Mouse (Mus musculus): ENCODE results near the gene Rhbdd3. TPM values are rescaled to one million over a fixed set of nuclear protein-coding genes. Genes with fewer than 3 reads are reported as not detected.

Rhbdd3 gene
- 10 to 100 TPM; 19.3 to 24.1 TPM for total RNA-seq (2021)
- long read RNA-seq, experiment 1, transcript Rhbdd3-202 (9 exons, 2,333 nt) = major isoform, 25 of 53 reads
- long read RNA-seq, experiment 1, partial matches to known transcripts = 16 of 53 reads
- long read RNA-seq, experiment 1, other reads (novel, unspliced or antisense) = 10 of 53 reads
- long read RNA-seq, experiment 2, transcript Rhbdd3-202 (9 exons, 2,333 nt) = major isoform, 20 of 50 reads
- long read RNA-seq, experiment 2, partial matches to known transcripts = 10 of 50 reads
- long read RNA-seq, experiment 2, other reads (novel, unspliced or antisense) = 16 of 50 reads

GRCm38 (mm10) chr11:5098736-5099542 lies at the start of gene Rhbdd3, which contains the start of gene Ewsr1:
Rhbdd3 (plus strand) TSS chr11:5098926.
Ewsr1 (minus strand) TSS chr11:5099266.
- peak; percentile 96 for DNase-seq

DNA sequence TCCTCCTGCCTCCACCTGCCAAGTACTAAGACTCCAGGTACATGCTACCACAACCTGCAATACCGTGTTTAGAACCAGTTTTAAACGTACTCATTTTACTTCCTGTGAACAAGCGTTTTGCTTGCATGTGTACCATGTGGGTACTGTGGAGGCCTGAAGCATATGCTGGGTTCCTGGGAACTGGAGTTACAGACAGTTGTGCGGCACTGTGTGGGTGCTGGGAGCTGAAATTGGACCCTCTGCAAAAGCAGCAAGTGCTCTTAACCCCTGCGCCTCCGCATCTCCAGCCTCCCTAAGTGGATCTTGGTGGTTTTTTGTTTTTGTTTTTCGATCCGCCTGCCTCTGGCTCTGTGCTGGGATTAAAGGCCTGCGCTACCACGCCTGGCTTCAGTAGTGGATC lies 47.1 kb upstream of the Rhbdd3 start:
- no peak for DNase-seq

DNA sequence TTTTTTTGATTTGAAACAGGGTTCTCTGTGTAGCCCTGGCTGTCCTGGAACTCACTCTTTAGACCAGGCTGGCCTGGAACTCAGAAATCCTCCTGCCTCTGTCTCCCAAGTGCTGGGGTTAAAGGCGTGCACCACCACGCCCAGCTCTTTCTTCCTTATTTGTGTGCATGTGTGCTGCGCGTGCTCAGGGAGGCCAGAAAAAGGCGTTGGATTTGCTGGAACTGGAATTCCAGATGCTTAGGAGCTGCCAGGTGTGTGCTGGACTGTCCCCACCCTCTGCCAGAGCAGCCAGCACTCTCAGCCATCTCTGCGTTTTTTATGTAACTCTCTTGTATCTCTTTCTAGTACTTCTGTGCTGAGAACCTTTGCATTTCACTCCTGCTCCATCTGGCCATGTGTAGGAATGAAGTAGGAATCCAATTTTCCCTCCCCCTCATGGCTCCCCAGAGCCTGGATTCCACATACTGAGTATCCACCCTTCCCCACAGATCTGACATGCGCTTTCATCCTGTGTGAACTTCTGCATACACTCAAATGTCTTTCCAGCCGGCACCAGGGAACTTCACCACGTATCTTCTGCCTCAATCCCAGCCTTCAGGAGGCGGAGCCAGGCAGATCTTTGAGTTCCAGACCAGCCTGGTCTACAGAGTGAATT lies 46.4 kb upstream of the Rhbdd3 start:
- DNase-seq = no peak

GRCm38 (mm10) chr11:5054151-5054550 lies 44.6 kb upstream of the Rhbdd3 start:
- no peak for DNase-seq

GRCm38 (mm10) chr11:5054874-5055273 lies 43.9 kb upstream of the Rhbdd3 start:
- no peak for DNase-seq

DNA sequence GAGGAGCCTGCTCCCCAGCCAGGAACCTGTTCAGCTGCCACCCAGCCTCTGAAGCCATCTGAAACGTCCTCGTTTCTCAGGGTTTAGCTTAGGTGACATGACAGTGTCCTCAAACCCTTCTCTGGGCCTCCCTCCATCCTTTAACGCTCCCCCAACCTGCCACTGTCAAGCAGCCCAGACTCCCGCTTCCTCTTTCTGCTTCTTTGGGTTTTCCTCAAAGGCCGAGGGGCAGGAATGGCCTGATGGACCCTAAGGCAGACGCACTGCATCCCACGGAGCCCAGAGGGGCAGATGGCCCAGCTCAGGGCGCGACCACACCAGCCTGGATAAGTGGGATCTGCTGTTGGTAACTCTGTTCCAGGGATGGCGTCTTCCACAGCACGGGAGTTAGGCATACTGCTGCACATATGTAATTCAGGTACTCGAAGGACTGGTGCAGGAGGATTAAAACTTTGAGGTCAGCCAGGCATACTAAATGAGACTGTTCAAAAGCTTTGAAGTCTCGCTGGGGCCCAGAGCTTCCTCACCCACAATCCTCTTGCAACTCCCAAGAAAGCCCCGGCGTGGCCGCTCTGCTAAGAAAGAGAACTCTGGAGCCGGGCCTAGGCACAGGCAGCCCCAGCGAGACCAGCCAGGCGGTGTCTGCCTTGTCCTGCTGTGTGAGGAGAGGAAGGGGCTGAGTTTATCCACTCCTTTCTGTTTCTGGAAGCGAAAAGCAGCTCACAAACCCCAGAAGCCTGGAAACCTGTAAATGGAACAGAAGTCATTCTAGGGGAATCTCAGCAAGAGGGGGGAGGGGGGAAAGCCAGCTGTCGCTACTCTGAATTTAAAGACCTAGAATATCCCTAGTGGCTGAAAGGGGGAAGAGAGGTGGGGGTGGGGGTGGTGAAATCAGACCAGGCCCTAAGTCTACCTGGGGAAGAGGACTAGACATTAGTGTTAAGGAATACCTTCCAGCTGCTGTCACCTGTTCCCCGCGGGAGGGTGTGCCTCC lies 42.5 kb upstream of the Rhbdd3 start:
- DNase-seq = no peak

GRCm38 (mm10) chr11:5057064-5057463 lies 41.7 kb upstream of the Rhbdd3 start:
- DNase-seq = no peak

GRCm38 (mm10) chr11:5057541-5057855 lies 41.2 kb upstream of the Rhbdd3 start:
- DNase-seq = no peak

DNA sequence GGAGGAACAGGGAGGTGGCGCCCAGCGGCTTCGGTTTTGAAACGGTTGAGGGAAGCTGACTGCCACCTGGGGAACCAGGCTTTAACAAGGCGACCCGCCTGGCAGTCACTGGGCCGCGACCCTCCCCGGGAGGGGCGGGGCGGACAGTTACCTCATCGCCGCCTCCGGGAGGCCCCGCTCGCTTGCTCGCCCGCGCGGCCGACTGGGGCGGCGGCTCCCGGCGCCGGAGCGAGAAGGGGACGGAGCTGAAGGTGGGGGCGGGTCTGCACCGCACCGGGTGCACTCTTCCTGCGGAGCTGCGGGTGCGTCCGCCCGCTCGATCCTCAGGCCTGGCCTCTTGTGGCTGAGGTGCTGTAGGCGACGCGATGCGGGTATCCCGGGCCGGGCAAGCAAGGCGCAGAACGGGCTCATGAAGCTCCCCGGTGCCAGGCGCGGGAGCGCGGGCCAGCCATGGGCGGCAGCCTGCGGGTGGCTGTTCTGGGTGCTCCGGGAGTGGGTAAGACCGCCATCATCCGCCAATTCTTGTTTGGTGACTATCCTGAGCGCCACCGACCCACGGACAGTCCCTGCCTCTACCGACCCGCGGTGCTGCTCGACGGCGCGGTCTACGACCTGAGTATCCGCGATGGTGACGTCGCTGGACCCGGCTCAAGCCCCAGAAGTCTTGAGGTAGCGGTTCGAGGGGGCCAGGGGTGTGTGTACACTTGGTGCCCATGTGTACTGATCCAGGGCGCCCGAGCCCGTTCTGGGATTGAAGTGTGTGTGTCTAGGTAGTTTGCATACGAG lies 40.7 kb upstream of the Rhbdd3 start, which contains the start of gene Rasl10a:
TSS of gene Rasl10a (plus strand) at position 273 of the 786 bp plus-strand sequence.
- no peak for DNase-seq

GRCm38 (mm10) chr11:5058783-5059182 lies 39.9 kb upstream of the Rhbdd3 start:
- DNase-seq = no peak

DNA sequence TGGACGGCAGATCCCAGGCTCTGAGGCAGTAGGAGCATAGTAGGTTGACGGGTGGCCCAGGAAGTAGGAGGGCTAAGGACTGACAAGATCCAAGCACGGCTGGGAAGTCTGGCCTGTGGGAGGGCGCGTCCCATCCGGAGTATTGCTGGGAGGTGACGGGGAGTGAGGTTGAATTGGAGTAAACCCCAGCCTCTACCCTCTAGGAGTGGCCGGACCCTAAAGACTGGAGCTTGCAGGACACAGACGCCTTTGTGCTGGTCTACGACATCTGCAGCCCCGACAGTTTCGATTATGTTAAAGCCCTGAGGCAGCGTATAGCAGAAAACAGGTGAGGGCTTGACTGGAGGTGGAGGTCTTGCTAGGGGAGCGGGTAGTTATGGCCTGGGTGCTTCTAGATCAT lies 39.5 kb upstream of the Rhbdd3 start:
- DNase-seq = no peak

- DNase-seq = no peak
Observed at GRCm38 (mm10) chr11:5059704-5060156, 39.0 kb upstream of the Rhbdd3 start.

- no peak for DNase-seq
Observed at GRCm38 (mm10) chr11:5060756-5061412, 37.8 kb upstream of the Rhbdd3 start.

- DNase-seq = peak; percentile 93
Observed at GRCm38 (mm10) chr11:5061413-5062139, 37.1 kb upstream of the Rhbdd3 start.

GRCm38 (mm10) chr11:5062326-5062725 lies 36.4 kb upstream of the Rhbdd3 start:
- no peak for DNase-seq

DNA sequence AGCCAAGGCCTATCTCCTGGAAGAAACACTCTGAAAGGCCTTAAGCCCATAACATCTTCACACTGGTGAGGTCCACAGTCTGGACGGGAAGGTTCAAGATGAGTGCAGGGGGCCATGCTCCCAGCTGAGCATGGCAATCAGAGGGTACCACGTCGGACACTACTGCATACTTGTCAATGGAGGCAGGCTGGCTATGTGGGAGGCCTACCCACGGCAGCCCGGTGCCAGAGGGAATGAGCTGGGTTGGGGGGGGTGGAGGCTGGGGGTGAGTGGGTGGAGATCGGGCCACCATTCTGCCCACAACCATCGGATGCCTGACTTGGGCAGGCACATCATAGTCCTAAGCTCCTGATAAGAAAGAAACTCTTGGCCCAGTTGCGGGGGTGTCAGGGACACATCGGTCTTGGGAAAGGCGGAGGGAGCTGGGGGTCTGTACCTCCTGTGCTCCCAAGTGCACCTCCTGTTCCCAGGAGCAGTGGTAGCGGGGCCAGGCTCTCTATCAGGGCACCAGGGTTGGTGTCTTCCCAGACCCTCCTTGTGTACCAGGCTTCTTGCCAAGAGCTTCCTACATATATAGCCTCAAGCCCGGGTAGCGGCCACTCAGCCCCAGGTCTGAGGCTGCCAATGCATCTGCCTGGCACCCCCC lies 35.7 kb upstream of the Rhbdd3 start:
- no peak for DNase-seq

- DNase-seq = no peak
Observed at GRCm38 (mm10) chr11:5063561-5064281, 35.0 kb upstream of the Rhbdd3 start.

Measured in gastrocnemius, postnatal 25 days (tissue).